Mouse (Mus musculus) forebrain, postnatal 0 days (tissue): ENCODE data around the gene Arhgef7. TPM values are rescaled to one million over a fixed set of nuclear protein-coding genes. Genes with fewer than 3 reads are reported as not detected.
A peak's percentile ranks its signal among the peaks of the same experiment; 100 is the strongest.
"Not testable (repeated sequence)": the region's sequence is repeated elsewhere in the genome, so short reads cannot be mapped to it uniquely, and the experiment has no call there.

ENCODE experiments used
- ATAC-seq: fragments of 200-750 bp; cut with Nextera tagmentation; 2 replicates; pipeline ENCODE4 v1.8.0; 2017; ENCODE audit warnings: mild to moderate bottlenecking, moderate library complexity
- DNase-seq: peaks from one replicate; pipeline ENCODE4 v3.0.0-alpha.2; 2015
- H3K27ac ChIP-seq: fragments of 300-500 bp; sonication (generic); 2 replicates; pipeline ENCODE4 v1.5.1; 2014; ENCODE audit warnings: low read depth, mild to moderate bottlenecking, antibody characterized with exemption, low read length, moderate library complexity, mixed read lengths
- H3K27me3 ChIP-seq: fragments of 300-500 bp; sonication (generic); 2 replicates; pipeline ENCODE4 v1.6.1; 2014; ENCODE audit warnings: mild to moderate bottlenecking, low read length, mixed read lengths; ENCODE audit not compliant: insufficient read depth
- H3K36me3 ChIP-seq: fragments of 300-500 bp; sonication (generic); 2 replicates; pipeline ENCODE4 v1.6.1; 2014; ENCODE audit warnings: mild to moderate bottlenecking, moderate library complexity; ENCODE audit not compliant: insufficient read depth
- H3K4me1 ChIP-seq: fragments of 300-500 bp; sonication (generic); 2 replicates; pipeline ENCODE4 v1.6.1; 2014; ENCODE audit warnings: antibody characterized with exemption; ENCODE audit not compliant: insufficient read depth
- H3K4me2 ChIP-seq: fragments of 300-500 bp; sonication (generic); 2 replicates; pipeline ENCODE4 v1.6.1; 2014; ENCODE audit warnings: low read depth, mild to moderate bottlenecking, moderate library complexity
- H3K4me3 ChIP-seq: fragments of 300-500 bp; sonication (generic); 2 replicates; pipeline ENCODE4 v1.5.1; 2014; ENCODE audit warnings: low read depth, low read length, mixed read lengths
- H3K9ac ChIP-seq: fragments of 300-500 bp; sonication (generic); 2 replicates; pipeline ENCODE4 v1.6.1; 2014; ENCODE audit warnings: mild to moderate bottlenecking
- H3K9me3 ChIP-seq: fragments of 300-500 bp; sonication (generic); 2 replicates; pipeline ENCODE4 v1.6.1; 2016; ENCODE audit warnings: low read length
- CTCF ChIP-seq: sonication (generic); IDR thresholded peaks from 2 replicates; pipeline ENCODE4 v1.5.1; 2016; ENCODE audit warnings: antibody characterized with exemption, control low read depth, low read depth
- WGBS: fragments of 180-500 bp; shearing (Covaris S2); extraction: QIAGEN DNeasy Blood & Tissue Kit; methylation state at CpG from one replicate; pipeline ENCODE4 v1.1.7; 2014; 5-methylcytosine and 5-hydroxymethylcytosine counted together
- polyA plus RNA-seq: library from polyadenylated mRNA; unstranded; fragments of >200 nt; fragmentation: Nextera tagmentation; extraction: Ambion mirVana; gene quantifications from 2 replicates; pipeline ENCODE4 v1.2.1, GENCODE M21; 2015
- total RNA-seq: library from RNA; depleted of rRNA; stranded (reverse); fragments of >200 nt; gene quantifications from 2 replicates; pipeline ENCODE4 v1.2.3, GENCODE M21; 2014; rRNA removed

Gene Arhgef7
- total and polyA plus RNA-seq, 2 experiments from 2014 or later: 59.5 to 114 TPM

DNA sequence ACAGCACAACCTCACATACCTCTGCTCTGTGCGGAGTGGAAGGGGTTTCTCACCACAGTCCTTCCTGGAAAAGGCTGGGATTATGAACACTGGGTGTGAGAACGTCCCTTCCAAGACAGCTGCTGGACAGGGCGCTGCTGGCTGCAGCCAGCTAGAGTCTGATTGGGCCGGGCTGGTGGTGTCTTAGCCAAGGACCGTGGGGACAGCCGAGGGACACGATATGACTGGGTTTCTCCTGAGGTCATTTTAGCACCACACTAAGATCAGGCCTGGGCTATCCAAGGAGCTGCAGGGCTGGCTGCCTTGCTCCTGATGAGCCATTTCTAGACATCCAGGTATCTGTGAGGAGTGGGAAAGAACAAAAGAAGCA is 116.8 kb downstream of the Arhgef7 start:
- peaks cover 13% of the 10 kb centered on the region for H3K4me1 ChIP-seq
- TF ChIP-seq CTCF: peak; percentile 0; the same call in 1 of the 2 replicates
- no peak overlapping the region for H3K4me3 ChIP-seq
- 0 out of 2 replicates have a peak overlapping the region, but pooled peaks have one; percentile 29 for H3K27ac ChIP-seq
- H3K36me3 ChIP-seq: no peaks in the 10 kb centered on the region
- no peak for ATAC-seq
- no peaks in the 10 kb centered on the region for H3K9me3 ChIP-seq
- 78% methylated on average over 7 of the region's 7 CpGs for WGBS
- no peak overlapping the region for H3K9ac ChIP-seq
- no peaks in the 10 kb centered on the region for H3K27me3 ChIP-seq
- no peak overlapping the region for H3K4me2 ChIP-seq
- DNase-seq: no peak

DNA sequence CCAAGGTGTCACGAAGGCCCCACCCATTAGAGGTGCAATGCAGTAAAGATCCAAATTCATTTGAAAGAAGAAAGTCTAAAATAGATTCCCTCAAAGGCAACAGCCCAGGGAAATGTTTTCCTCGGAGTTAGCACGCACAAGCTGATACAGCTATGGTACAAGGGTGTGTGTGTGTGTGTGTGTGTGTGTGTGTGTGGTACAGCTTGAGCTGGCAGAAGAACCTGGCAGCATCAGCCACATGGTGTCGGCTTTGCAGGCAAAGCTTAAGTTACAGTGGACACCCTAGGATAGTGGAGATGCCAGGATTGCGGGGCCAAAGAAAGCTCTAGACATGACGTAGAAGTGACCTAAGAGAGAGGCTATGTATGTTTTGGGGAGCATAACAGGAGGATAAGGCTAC is 119.3 kb downstream of the Arhgef7 start:
- no peak for TF ChIP-seq CTCF
- Histone ChIP-seq H3K4me2 (no peak overlapping the region), H3K4me1 (peaks cover 5% of the 10 kb centered on the region), H3K27me3 (no peaks in the 10 kb centered on the region), H3K4me3 (no peak overlapping the region), H3K27ac (no peak overlapping the region), H3K9me3 (no peaks in the 10 kb centered on the region), H3K9ac (no peak overlapping the region), H3K36me3 (no peaks in the 10 kb centered on the region)
- 85% methylated on average over 6 of the region's 6 CpGs for WGBS
- ATAC-seq: no peak
- DNase-seq: no peak

DNA sequence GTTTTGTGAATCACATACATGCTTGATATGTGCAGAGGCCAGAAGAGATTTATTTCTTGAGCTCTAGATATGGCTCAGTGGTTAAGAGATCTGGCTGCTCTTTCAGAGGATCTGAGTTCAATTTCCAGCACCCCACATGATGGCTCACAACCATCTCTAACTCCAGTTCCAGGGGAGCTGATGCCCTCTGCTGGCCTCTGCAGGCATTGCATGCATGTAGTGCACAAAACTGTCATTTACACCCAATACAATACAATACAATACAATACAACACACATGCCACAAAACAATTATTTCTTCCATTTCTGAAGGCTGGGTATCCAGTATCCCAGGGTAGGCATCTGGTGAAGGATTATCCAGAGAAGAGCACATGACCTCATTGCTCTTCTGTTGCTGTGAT is 140.3 kb downstream of the Arhgef7 start:
- no peaks in the 10 kb centered on the region for H3K36me3 ChIP-seq
- TF ChIP-seq CTCF: peak; percentile 47
- no peak for DNase-seq
- H3K9ac ChIP-seq: no peak overlapping the region
- no peak overlapping the region for H3K4me2 ChIP-seq
- no peaks in the 10 kb centered on the region for H3K9me3 ChIP-seq
- H3K27me3 ChIP-seq: no peaks in the 10 kb centered on the region
- H3K27ac ChIP-seq: no peak overlapping the region
- no peak for ATAC-seq
- no peaks in the 10 kb centered on the region for H3K4me1 ChIP-seq
- H3K4me3 ChIP-seq: no peak overlapping the region

DNA sequence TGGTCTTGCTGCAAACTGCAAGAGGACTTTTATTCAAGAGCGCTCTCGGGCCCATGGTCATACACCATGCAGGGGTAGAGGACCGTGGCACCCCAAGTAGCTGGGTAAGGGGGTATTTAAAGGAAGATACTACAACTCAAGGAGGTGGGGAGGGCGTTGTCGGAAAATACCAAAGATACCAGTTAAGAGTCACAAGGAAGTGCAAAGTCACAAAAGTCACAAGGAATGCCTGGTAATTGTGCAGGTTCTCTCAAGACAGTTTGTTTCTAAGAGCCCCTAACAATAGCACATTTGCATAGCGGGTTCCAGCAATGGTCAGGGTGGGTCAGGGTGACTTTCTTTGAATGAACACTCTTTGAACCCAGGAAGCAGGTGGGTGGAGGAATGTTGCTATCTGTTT is 146.7 kb downstream of the Arhgef7 start:
- WGBS: 96% methylated on average over 6 of the region's 6 CpGs
- DNase-seq: not testable (repeated sequence)

DNA sequence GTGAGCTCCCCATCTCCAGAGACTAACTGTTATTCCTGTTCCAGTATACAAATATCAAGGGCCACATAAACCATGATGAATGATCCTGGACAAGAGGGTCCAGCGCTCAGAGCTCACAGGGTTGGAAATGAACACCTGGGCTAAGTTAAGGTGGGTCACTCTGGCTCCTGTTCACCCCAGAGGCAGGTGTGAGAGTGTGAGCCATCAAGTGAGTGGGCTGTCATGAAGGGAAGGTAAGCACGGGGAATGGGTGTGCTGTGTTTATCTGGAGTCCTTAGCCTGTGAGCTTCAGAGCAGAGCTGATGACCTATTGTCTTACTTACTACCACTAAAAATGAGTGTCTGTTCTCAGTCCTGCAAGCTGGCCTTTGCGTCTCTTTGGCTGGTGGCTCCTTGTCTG is 157.1 kb downstream of the Arhgef7 start:
- H3K4me2 ChIP-seq: no peak overlapping the region
- H3K9me3 ChIP-seq: no peaks in the 10 kb centered on the region
- 97% methylated on average over 3 of the region's 3 CpGs for WGBS
- DNase-seq (no peak), ATAC-seq (no peak)
- H3K36me3 ChIP-seq: no peaks in the 10 kb centered on the region
- no peak overlapping the region for H3K9ac ChIP-seq
- no peak overlapping the region for H3K27ac ChIP-seq
- H3K4me3 ChIP-seq: no peak overlapping the region
- no peaks in the 10 kb centered on the region for H3K27me3 ChIP-seq
- TF ChIP-seq CTCF: no peak
- peaks cover 10% of the 10 kb centered on the region for H3K4me1 ChIP-seq

More for the DNA sequence above, 146.7 kb downstream of the Arhgef7 start:
- ATAC-seq, H3K4me1 ChIP-seq, H3K27ac ChIP-seq, H3K36me3 ChIP-seq, H3K4me2 ChIP-seq, H3K9me3 ChIP-seq, H3K4me3 ChIP-seq, H3K27me3 ChIP-seq, H3K9ac ChIP-seq: not testable (repeated sequence)

Other genes starting within 250 kb of the Arhgef7 start
- gene Rab20, start 249.0 kb upstream of the Arhgef7 start, total RNA-seq: 0.95 and 1.2 TPM in 2 replicates
- gene Rab20, start 249.0 kb upstream of the Arhgef7 start, polyA plus RNA-seq: 1.6 and 2.7 TPM in 2 replicates
- gene Naxd, start 230.2 kb upstream of the Arhgef7 start, total RNA-seq: 89.1 and 111 TPM in 2 replicates
- gene Naxd, start 230.2 kb upstream of the Arhgef7 start, polyA plus RNA-seq: 130 and 134 TPM in 2 replicates
- 39.3 and 49.9 TPM in 2 replicates for gene Cars2, start 176.9 kb upstream of the Arhgef7 start, total RNA-seq
- gene Cars2, start 176.9 kb upstream of the Arhgef7 start, polyA plus RNA-seq: 23.3 and 25.9 TPM in 2 replicates
- gene Ing1, start 172.2 kb upstream of the Arhgef7 start, total RNA-seq: 30.8 and 34.7 TPM in 2 replicates
- gene Ing1, start 172.2 kb upstream of the Arhgef7 start, polyA plus RNA-seq: 43.5 and 49.9 TPM in 2 replicates
- gene Ankrd10, start 92.0 kb upstream of the Arhgef7 start, total RNA-seq: 123 and 141 TPM in 2 replicates
- 79.6 and 89.2 TPM in 2 replicates for gene Ankrd10, start 92.0 kb upstream of the Arhgef7 start, polyA plus RNA-seq
- not detected in 2 replicates for gene 1700016D06Rik, start 26.7 kb upstream of the Arhgef7 start, total RNA-seq
- gene 1700016D06Rik, start 26.7 kb upstream of the Arhgef7 start, polyA plus RNA-seq: 0.22 TPM in 1 of 2 replicates, not detected in the other
- gene Tex29, start 112.8 kb downstream of the Arhgef7 start, total RNA-seq: not detected in 2 replicates
- 1.4 and 1.6 TPM in 2 replicates for gene Tex29, start 112.8 kb downstream of the Arhgef7 start, polyA plus RNA-seq